Mouse (Mus musculus) heart, postnatal 0 days (tissue): ENCODE data around the gene Celf2. TPM values are rescaled to one million over a fixed set of nuclear protein-coding genes. Genes with fewer than 3 reads are reported as not detected.

Experiments
- ATAC-seq: fragments of 200-750 bp; cut with Nextera tagmentation; 2 replicates; pipeline ENCODE4 v1.8.0; 2017; ENCODE audit warnings: low read depth, moderate number of reproducible peaks, moderate library complexity; ENCODE audit not compliant: insufficient read depth
- DNase-seq: peaks from one replicate; pipeline ENCODE4 v3.0.0-alpha.2; 2016; ENCODE audit warnings: low spot score
- H3K27ac ChIP-seq: fragments of 300-500 bp; sonication (generic); 2 replicates; pipeline ENCODE4 v1.5.1; 2014; ENCODE audit warnings: low read depth, mild to moderate bottlenecking
- H3K27me3 ChIP-seq: fragments of 300-500 bp; sonication (generic); 2 replicates; pipeline ENCODE4 v1.6.1; 2014; ENCODE audit warnings: low read length, mixed read lengths; ENCODE audit not compliant: control insufficient read depth, insufficient read depth
- H3K36me3 ChIP-seq: fragments of 300-500 bp; sonication (generic); replicated peaks from 2 replicates; pipeline ENCODE4 v1.6.1; 2014; ENCODE audit warnings: low read length, mixed read lengths; ENCODE audit not compliant: control insufficient read depth, insufficient read depth
- H3K4me1 ChIP-seq: fragments of 300-500 bp; sonication (generic); 2 replicates; pipeline ENCODE4 v1.6.1; 2014; ENCODE audit warnings: antibody characterized with exemption; ENCODE audit not compliant: control insufficient read depth, insufficient read depth
- H3K4me2 ChIP-seq: fragments of 300-500 bp; sonication (generic); 2 replicates; pipeline ENCODE4 v1.6.1; 2014; ENCODE audit warnings: low read depth, mild to moderate bottlenecking, low read length, moderate library complexity
- H3K4me3 ChIP-seq: fragments of 300-500 bp; sonication (generic); 2 replicates; pipeline ENCODE4 v1.5.1; 2014; ENCODE audit warnings: low read depth, low read length
- H3K9ac ChIP-seq: fragments of 300-500 bp; sonication (generic); replicated peaks from 2 replicates; pipeline ENCODE4 v1.6.1; 2014; ENCODE audit warnings: low read depth, low read length, mixed read lengths
- H3K9me3 ChIP-seq: fragments of 300-500 bp; sonication (generic); replicated peaks from 2 replicates; pipeline ENCODE4 v1.6.1; 2016; ENCODE audit warnings: low read length; ENCODE audit not compliant: control insufficient read depth
- CTCF ChIP-seq: IDR thresholded peaks from 2 replicates; pipeline ENCODE4 v1.5.1; 2016; ENCODE audit warnings: antibody characterized with exemption, control low read depth, low read depth
- EP300 ChIP-seq: IDR thresholded peaks from 2 replicates; pipeline ENCODE4 v1.6.1; 2016; ENCODE audit warnings: antibody characterized with exemption, low read depth
- WGBS: fragments of 180-500 bp; shearing (Covaris S2); extraction: QIAGEN DNeasy Blood & Tissue Kit; methylation state at CpG from one replicate; pipeline ENCODE4 v1.1.7; 2014; 5-methylcytosine and 5-hydroxymethylcytosine counted together
- polyA plus RNA-seq: library from polyadenylated mRNA; unstranded; fragments of >200 nt; fragmentation: Nextera tagmentation; extraction: Ambion mirVana; gene quantifications from 2 replicates; pipeline ENCODE4 v1.2.1, GENCODE M21; 2015
- total RNA-seq: library from RNA; depleted of rRNA; stranded (reverse); fragments of >200 nt; gene quantifications from 2 replicates; pipeline ENCODE4 v1.2.3, GENCODE M21; 2014; ENCODE audit warnings: low replicate concordance

The Celf2 gene
- total and polyA plus RNA-seq, 2 experiments from 2014 or later, result 47.6 to 64.9 TPM

- Histone ChIP-seq H3K9me3 (no peaks in the 10 kb centered on the region), H3K4me2 (no peak overlapping the region), H3K4me1 (no peaks in the 10 kb centered on the region), H3K27me3 (no peaks in the 10 kb centered on the region), H3K27ac (no peak overlapping the region), H3K9ac (no peak overlapping the region), H3K36me3 (no peaks in the 10 kb centered on the region), H3K4me3 (no peak overlapping the region)
- no peak for TF ChIP-seq EP300
- no peak for TF ChIP-seq CTCF
- 92% methylated on average over 4 of the region's 4 CpGs for whole genome bisulfite sequencing
- ATAC-seq (no peak), DNase-seq (no peak)
These were observed 274.2 kb downstream of the Celf2 start for GRCm38 (mm10) chr2:7235059-7235741.

DNA sequence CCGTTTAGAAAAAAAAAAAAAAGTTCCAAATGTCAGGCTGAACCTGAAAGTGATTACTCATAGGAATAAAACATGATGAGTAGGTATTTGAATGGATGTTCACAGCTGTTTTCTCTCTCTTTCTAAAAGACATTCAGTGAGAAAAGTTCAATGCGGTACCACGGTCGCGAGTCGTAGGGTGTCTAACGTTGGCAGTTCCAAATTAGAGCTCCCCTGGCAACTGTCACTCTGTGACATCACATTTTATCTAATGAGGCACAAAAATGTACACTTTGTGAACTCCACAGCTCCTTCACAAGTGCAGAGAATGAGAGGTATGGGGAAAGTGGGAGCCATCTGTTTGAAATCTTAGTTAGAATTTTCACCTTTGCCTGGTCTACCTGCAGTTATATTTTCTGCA, 274.8 kb downstream of the Celf2 start:
- Histone ChIP-seq H3K9ac (no peak overlapping the region), H3K4me1 (no peaks in the 10 kb centered on the region), H3K4me3 (no peak overlapping the region), H3K27me3 (no peaks in the 10 kb centered on the region), H3K9me3 (no peaks in the 10 kb centered on the region), H3K36me3 (no peaks in the 10 kb centered on the region), H3K27ac (no peak overlapping the region), H3K4me2 (no peak overlapping the region)
- DNase-seq, result no peak
- ATAC-seq, result no peak
- no peak for TF ChIP-seq CTCF
- no peak for TF ChIP-seq EP300
- WGBS, result 85% methylated on average over 7 of the region's 7 CpGs

DNA sequence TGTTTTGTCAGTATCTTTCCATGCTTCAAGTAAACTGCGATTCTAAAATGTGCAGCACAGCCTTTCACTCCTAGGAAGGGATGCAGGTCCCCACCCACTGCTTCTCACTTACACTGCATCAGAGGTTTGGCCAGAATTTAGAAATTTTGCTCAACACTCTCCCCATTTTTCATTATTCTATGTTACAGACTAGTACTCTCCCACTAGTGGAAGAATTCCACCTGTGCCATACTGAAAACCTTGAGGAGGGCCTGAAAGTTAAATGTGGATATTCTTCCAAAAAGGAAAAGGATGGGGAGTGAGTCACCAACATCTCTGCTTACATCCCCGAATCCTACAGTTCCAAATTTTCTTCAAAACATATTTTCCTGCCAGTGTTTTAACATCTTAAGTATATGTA, 276.0 kb downstream of the Celf2 start:
- Histone ChIP-seq H3K4me1 (no peaks in the 10 kb centered on the region), H3K4me2 (no peak overlapping the region), H3K9ac (no peak overlapping the region), H3K4me3 (no peak overlapping the region), H3K27me3 (no peaks in the 10 kb centered on the region), H3K36me3 (no peaks in the 10 kb centered on the region), H3K9me3 (no peaks in the 10 kb centered on the region), H3K27ac (no peak overlapping the region)
- TF ChIP-seq EP300 (no peak), CTCF (no peak)
- no peak for ATAC-seq
- 68% methylated on average over 2 of the region's 2 CpGs for WGBS
- no peak for DNase-seq

GRCm38 (mm10) chr2:7226785-7227184, 282.6 kb downstream of the Celf2 start:
- WGBS, result 82% methylated on average over 7 of the region's 7 CpGs
- Histone ChIP-seq H3K36me3 (no peaks in the 10 kb centered on the region), H3K9ac (no peak overlapping the region)

GRCm38 (mm10) chr2:7224346-7225071, 284.9 kb downstream of the Celf2 start:
- DNase-seq (no peak), ATAC-seq (no peak)
- Histone ChIP-seq H3K9me3 (no peaks in the 10 kb centered on the region), H3K4me3 (no peak overlapping the region), H3K4me1 (no peaks in the 10 kb centered on the region), H3K36me3 (no peaks in the 10 kb centered on the region), H3K27ac (no peak overlapping the region), H3K27me3 (no peaks in the 10 kb centered on the region), H3K4me2 (no peak overlapping the region), H3K9ac (no peak overlapping the region)
- TF ChIP-seq CTCF (no peak), EP300 (no peak)
- 68% methylated on average over 3 of the region's 3 CpGs for WGBS

More at GRCm38 (mm10) chr2:7226785-7227184, 282.6 kb downstream of the Celf2 start:
- DNase-seq (no peak), ATAC-seq (no peak)
- H3K9me3 ChIP-seq, result no peaks in the 10 kb centered on the region
- H3K4me1 ChIP-seq, result no peaks in the 10 kb centered on the region
- no peak overlapping the region for H3K4me3 ChIP-seq
- no peaks in the 10 kb centered on the region for H3K27me3 ChIP-seq
- no peak overlapping the region for H3K27ac ChIP-seq
- TF ChIP-seq CTCF, result no peak
- TF ChIP-seq EP300, result no peak
- H3K4me2 ChIP-seq, result no peak overlapping the region

- Histone ChIP-seq H3K4me3 (no peak overlapping the region), H3K36me3 (no peaks in the 10 kb centered on the region), H3K27ac (no peak overlapping the region), H3K4me2 (no peak overlapping the region), H3K27me3 (no peaks in the 10 kb centered on the region), H3K9ac (no peak overlapping the region), H3K9me3 (no peaks in the 10 kb centered on the region), H3K4me1 (no peaks in the 10 kb centered on the region)
- ATAC-seq (no peak), DNase-seq (no peak)
- 44% methylated on average over 2 of the region's 2 CpGs for WGBS
- TF ChIP-seq CTCF, result no peak
- no peak for TF ChIP-seq EP300
These were observed 285.8 kb downstream of the Celf2 start for GRCm38 (mm10) chr2:7223538-7223937.
